Mouse (Mus musculus) kidney, postnatal 0 days (tissue): ENCODE data around the gene Eml2. TPM values are rescaled to one million over a fixed set of nuclear protein-coding genes. Genes with fewer than 3 reads are reported as not detected.
A peak's percentile ranks its signal among the peaks of the same experiment; 100 is the strongest.

ENCODE experiments used
- ATAC-seq: fragments of 200-750 bp; cut with Nextera tagmentation; replicated peaks from 2 replicates; pipeline ENCODE4 v1.8.0; 2017; ENCODE audit warnings: low read depth, moderate number of reproducible peaks, moderate TSS enrichment, moderate library complexity; ENCODE audit not compliant: low FRiP score
- DNase-seq: peaks from one replicate; pipeline ENCODE4 v3.0.0-alpha.2; 2016; ENCODE audit warnings: low spot score
- H3K27ac ChIP-seq: fragments of 300-500 bp; sonication (generic); 2 replicates; pipeline ENCODE4 v1.5.1; 2014; ENCODE audit warnings: mild to moderate bottlenecking
- H3K27me3 ChIP-seq: fragments of 300-500 bp; sonication (generic); 2 replicates; pipeline ENCODE4 v1.6.1; 2014; ENCODE audit warnings: low read length, mixed read lengths; ENCODE audit not compliant: insufficient read depth
- H3K36me3 ChIP-seq: fragments of 300-500 bp; sonication (generic); 2 replicates; pipeline ENCODE4 v1.6.1; 2014; ENCODE audit warnings: low read length, mixed read lengths; ENCODE audit not compliant: insufficient read depth
- H3K4me1 ChIP-seq: fragments of 300-500 bp; sonication (generic); replicated peaks from 2 replicates; pipeline ENCODE4 v1.6.1; 2014; ENCODE audit warnings: antibody characterized with exemption, low read length, mixed read lengths; ENCODE audit not compliant: insufficient read depth
- H3K4me2 ChIP-seq: fragments of 300-500 bp; sonication (generic); 2 replicates; pipeline ENCODE4 v1.6.1; 2014; ENCODE audit warnings: mild to moderate bottlenecking, low read length, moderate library complexity, mixed read lengths
- H3K4me3 ChIP-seq: fragments of 300-500 bp; sonication (generic); replicated peaks from 2 replicates; pipeline ENCODE4 v1.5.1; 2014; ENCODE audit warnings: low read depth, low read length
- H3K9ac ChIP-seq: fragments of 300-500 bp; sonication (generic); 2 replicates; pipeline ENCODE4 v1.6.1; 2014; ENCODE audit warnings: low read depth, low read length
- H3K9me3 ChIP-seq: fragments of 300-500 bp; sonication (generic); replicated peaks from 2 replicates; pipeline ENCODE4 v1.6.1; 2016; ENCODE audit warnings: low read length, inconsistent platforms, mixed read lengths
- CTCF ChIP-seq: IDR thresholded peaks from 2 replicates; pipeline ENCODE4 v1.5.1; 2016; ENCODE audit warnings: antibody characterized with exemption, low read depth, mild to moderate bottlenecking, moderate library complexity
- WGBS: fragments of 180-500 bp; shearing (Covaris S2); extraction: QIAGEN DNeasy Blood & Tissue Kit; methylation state at CpG from one replicate; pipeline ENCODE4 v1.1.7; 2014; 5-methylcytosine and 5-hydroxymethylcytosine counted together
- polyA plus RNA-seq: library from polyadenylated mRNA; unstranded; fragments of >200 nt; fragmentation: Nextera tagmentation; extraction: Ambion mirVana; gene quantifications from 2 replicates; pipeline ENCODE4 v1.2.1, GENCODE M21; 2015

Gene Eml2
- polyA plus RNA-seq, 1 experiment from 2014 or later = 10.6 TPM

- TF ChIP-seq CTCF = no peak
- 0 out of 2 replicates have a peak, but pooled peaks have one; percentile 17 for ATAC-seq
- no peak for DNase-seq
- no peaks in the 10 kb centered on the region for H3K9me3 ChIP-seq
- no peak overlapping the region for H3K4me2 ChIP-seq
- 74% methylated on average over 14 of the region's 15 CpGs for WGBS
- peaks cover 22% of the 10 kb centered on the region for H3K36me3 ChIP-seq
- no peak overlapping the region for H3K4me3 ChIP-seq
- no peaks in the 10 kb centered on the region for H3K27me3 ChIP-seq
- H3K9ac ChIP-seq = no peak overlapping the region
- no peak overlapping the region for H3K27ac ChIP-seq
- no peaks in the 10 kb centered on the region for H3K4me1 ChIP-seq
Measured at GRCm38 (mm10) chr7:19201660-19202059, 25.4 kb downstream of the Eml2 start.

DNA sequence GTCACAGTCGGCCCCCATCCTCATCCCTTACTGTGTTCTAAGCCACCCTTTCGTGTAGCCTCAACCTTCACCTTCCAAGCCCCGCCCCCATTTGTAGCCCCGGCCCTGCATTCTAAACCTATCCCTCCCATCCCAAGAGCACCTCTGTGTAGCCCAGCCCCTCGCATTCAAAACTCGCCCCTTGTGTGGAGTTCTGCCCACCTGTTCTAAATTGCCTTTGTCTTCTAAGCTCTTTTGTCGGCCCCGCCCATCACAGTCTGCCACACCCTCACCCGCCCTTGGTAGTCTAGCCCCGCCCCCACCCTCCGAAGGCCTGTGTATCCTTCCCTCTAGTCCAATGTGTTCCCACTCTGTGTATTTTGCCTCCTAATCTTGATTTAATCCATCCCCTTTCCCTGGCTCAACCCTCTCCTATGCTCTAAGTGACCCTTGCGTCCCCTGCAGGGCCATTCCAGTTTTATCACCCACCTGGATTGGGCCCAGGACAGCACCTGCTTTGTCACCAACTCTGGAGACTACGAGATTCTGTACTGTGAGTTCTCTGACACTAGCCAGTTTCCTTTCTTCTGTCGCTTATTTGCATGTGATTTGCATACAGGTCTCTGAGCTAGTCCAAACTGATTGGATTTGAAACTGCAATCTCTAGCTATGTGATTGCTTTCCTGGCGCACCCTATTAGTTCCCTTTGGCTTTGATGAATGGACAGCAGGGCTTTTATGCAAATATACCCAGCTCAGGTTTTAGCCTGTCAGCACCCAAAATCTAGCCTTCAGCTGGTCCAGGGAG, 26.0 kb downstream of the Eml2 start:
- H3K27ac ChIP-seq = no peak overlapping the region
- H3K4me3 ChIP-seq = no peak overlapping the region
- H3K36me3 ChIP-seq = peaks cover 22% of the 10 kb centered on the region
- no peak for ATAC-seq
- WGBS = 69% methylated on average over 15 of the region's 15 CpGs
- DNase-seq = no peak
- no peak for TF ChIP-seq CTCF
- no peaks in the 10 kb centered on the region for H3K4me1 ChIP-seq
- H3K9me3 ChIP-seq = no peaks in the 10 kb centered on the region
- no peaks in the 10 kb centered on the region for H3K27me3 ChIP-seq
- no peak overlapping the region for H3K4me2 ChIP-seq
- no peak overlapping the region for H3K9ac ChIP-seq

GRCm38 (mm10) chr7:19208201-19208910, 32.1 kb downstream of the Eml2 start:
- TF ChIP-seq CTCF = no peak

DNA sequence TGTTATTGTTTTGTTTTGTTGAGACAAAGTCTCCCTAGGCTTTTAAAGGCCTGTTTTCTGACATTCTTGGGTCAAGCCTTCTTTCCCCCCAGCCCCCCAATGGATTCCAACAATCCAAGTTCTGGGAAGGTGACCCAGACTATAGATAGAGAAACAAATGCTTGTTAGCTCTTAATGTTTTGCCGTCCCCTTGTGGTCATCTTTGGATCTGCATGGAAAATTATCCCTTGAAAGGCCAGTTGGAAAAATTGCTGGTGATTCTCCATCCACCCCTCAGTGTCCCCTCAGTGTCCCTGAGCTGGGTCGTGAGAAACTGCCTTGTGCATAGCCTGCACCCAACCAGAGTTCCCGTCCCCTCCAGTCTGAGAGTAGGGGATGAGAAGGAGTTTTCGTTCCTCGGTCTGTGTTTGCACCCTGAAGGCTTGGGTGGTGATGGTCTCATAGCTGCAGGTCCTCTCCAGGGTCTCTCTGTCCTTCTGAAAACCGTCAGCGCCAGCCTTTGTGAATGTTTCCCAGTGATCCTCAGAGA, 32.8 kb downstream of the Eml2 start:
- Histone ChIP-seq H3K9me3 (no peaks in the 10 kb centered on the region), H3K27ac (no peak overlapping the region), H3K4me3 (no peak overlapping the region), H3K4me2 (no peak overlapping the region), H3K9ac (no peak overlapping the region), H3K27me3 (no peaks in the 10 kb centered on the region), H3K36me3 (peaks cover 5% of the 10 kb centered on the region), H3K4me1 (peaks cover 14% of the 10 kb centered on the region; the same call in 1 of the 2 replicates)
- DNase-seq = peak; percentile 67
- ATAC-seq = no peak
- TF ChIP-seq CTCF = peak; percentile 93
- 53% methylated on average over 7 of the region's 7 CpGs for WGBS

More at GRCm38 (mm10) chr7:19208201-19208910, 32.1 kb downstream of the Eml2 start:
- H3K4me1 ChIP-seq = peaks cover 11% of the 10 kb centered on the region; the same call in 1 of the 2 replicates
- no peak overlapping the region for H3K9ac ChIP-seq
- ATAC-seq = no peak; the same call in 1 of the 2 replicates
- no peaks in the 10 kb centered on the region for H3K9me3 ChIP-seq
- WGBS = 86% methylated on average over 13 of the region's 13 CpGs
- no peak for DNase-seq
- no peak overlapping the region for H3K4me3 ChIP-seq
- H3K36me3 ChIP-seq = peaks cover 9% of the 10 kb centered on the region
- no peaks in the 10 kb centered on the region for H3K27me3 ChIP-seq
- no peak overlapping the region for H3K4me2 ChIP-seq
- no peak overlapping the region for H3K27ac ChIP-seq

GRCm38 (mm10) chr7:19209494-19209893, 33.3 kb downstream of the Eml2 start:
- Histone ChIP-seq H3K4me3 (no peak overlapping the region), H3K9ac (no peak overlapping the region), H3K4me2 (no peak overlapping the region), H3K27ac (no peak overlapping the region), H3K27me3 (no peaks in the 10 kb centered on the region), H3K4me1 (peaks cover 17% of the 10 kb centered on the region; the same call in 1 of the 2 replicates), H3K36me3 (peaks cover under 1% of the 10 kb centered on the region; the same call in 1 of the 2 replicates), H3K9me3 (no peaks in the 10 kb centered on the region)
- ATAC-seq (no peak), DNase-seq (no peak)
- TF ChIP-seq CTCF = no peak
- 81% methylated on average over 4 of the region's 4 CpGs for WGBS

DNA sequence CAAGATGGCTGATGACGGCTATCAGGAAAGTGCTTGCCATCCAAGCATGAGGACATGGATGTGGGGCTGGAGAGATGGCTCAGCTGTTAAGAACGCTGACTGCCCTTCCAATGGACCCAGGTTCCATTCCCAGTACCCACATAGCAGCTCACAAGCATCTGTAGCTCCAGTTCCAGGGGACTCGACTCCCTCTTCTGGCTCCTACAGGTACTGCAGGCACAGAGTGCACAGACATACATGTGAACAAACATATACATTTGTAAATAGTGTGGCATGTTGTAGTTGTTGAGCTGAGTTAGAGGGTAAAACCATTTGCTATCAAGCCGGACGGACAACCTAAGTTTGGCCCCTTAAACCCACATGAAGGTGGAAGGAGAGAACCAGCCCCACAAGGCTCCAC, 33.8 kb downstream of the Eml2 start:
- no peak for ATAC-seq
- Histone ChIP-seq H3K27ac (no peak overlapping the region), H3K4me2 (no peak overlapping the region), H3K4me3 (no peak overlapping the region), H3K36me3 (no peaks in the 10 kb centered on the region), H3K9ac (no peak overlapping the region), H3K4me1 (peaks cover 17% of the 10 kb centered on the region; the same call in 1 of the 2 replicates), H3K9me3 (no peaks in the 10 kb centered on the region), H3K27me3 (no peaks in the 10 kb centered on the region)
- DNase-seq = no peak
- TF ChIP-seq CTCF = peak; percentile 50
- 98% methylated on average over 5 of the region's 5 CpGs for WGBS
